Mouse (Mus musculus) liver, embryonic 15.5 days (tissue): ENCODE results near the gene Syt16. TPM values are rescaled to one million over a fixed set of nuclear protein-coding genes. Genes with fewer than 3 reads are reported as not detected.

Experiments used
- ATAC-seq: fragments of 200-750 bp; cut with Nextera tagmentation; 2 replicates; pipeline ENCODE4 v1.8.0; 2017; ENCODE audit warnings: moderate number of reproducible peaks, mild to moderate bottlenecking, moderate library complexity; ENCODE audit not compliant: insufficient read depth
- H3K27ac ChIP-seq: fragments of 300-500 bp; sonication (generic); replicated peaks from 2 replicates; pipeline ENCODE4 v1.5.1; 2015; ENCODE audit warnings: mild to moderate bottlenecking, inconsistent platforms
- H3K27me3 ChIP-seq: fragments of 300-500 bp; sonication (generic); 2 replicates; pipeline ENCODE4 v1.6.1; 2015; ENCODE audit warnings: mild to moderate bottlenecking, inconsistent platforms
- H3K36me3 ChIP-seq: fragments of 300-500 bp; sonication (generic); replicated peaks from 2 replicates; pipeline ENCODE4 v1.6.1; 2015; ENCODE audit warnings: moderate library complexity, mild to moderate bottlenecking, inconsistent platforms
- H3K4me1 ChIP-seq: fragments of 300-500 bp; sonication (generic); replicated peaks from 2 replicates; pipeline ENCODE4 v1.6.1; 2015; ENCODE audit warnings: inconsistent platforms
- H3K4me2 ChIP-seq: fragments of 300-500 bp; sonication (generic); 2 replicates; pipeline ENCODE4 v1.6.1; 2015; ENCODE audit warnings: moderate library complexity, mild to moderate bottlenecking, inconsistent platforms
- H3K4me3 ChIP-seq: fragments of 300-500 bp; sonication (generic); replicated peaks from 2 replicates; pipeline ENCODE4 v1.5.1; 2015; ENCODE audit warnings: mild to moderate bottlenecking, inconsistent platforms
- H3K9ac ChIP-seq: fragments of 300-500 bp; sonication (generic); 2 replicates; pipeline ENCODE4 v1.6.1; 2015; ENCODE audit warnings: moderate library complexity, mild to moderate bottlenecking, inconsistent platforms
- H3K9me3 ChIP-seq: fragments of 300-500 bp; sonication (generic); replicated peaks from 2 replicates; pipeline ENCODE4 v1.6.1; 2016; ENCODE audit warnings: inconsistent platforms
- WGBS: fragments of 180-500 bp; shearing (Covaris S2); methylation state at CpG from one replicate; pipeline ENCODE4 v1.1.7; 2015; ENCODE audit warnings: mixed read lengths; ENCODE audit not compliant: insufficient replicate concordance; 5-methylcytosine and 5-hydroxymethylcytosine counted together
- polyA plus RNA-seq: library from polyadenylated mRNA; unstranded; fragments of >200 nt; fragmentation: Nextera tagmentation; extraction: Ambion mirVana; gene quantifications from 2 replicates; pipeline ENCODE4 v1.2.1, GENCODE M21; 2015

Gene Syt16
- polyA plus RNA-seq, 1 experiment from 2014 or later = 0.23 TPM

DNA sequence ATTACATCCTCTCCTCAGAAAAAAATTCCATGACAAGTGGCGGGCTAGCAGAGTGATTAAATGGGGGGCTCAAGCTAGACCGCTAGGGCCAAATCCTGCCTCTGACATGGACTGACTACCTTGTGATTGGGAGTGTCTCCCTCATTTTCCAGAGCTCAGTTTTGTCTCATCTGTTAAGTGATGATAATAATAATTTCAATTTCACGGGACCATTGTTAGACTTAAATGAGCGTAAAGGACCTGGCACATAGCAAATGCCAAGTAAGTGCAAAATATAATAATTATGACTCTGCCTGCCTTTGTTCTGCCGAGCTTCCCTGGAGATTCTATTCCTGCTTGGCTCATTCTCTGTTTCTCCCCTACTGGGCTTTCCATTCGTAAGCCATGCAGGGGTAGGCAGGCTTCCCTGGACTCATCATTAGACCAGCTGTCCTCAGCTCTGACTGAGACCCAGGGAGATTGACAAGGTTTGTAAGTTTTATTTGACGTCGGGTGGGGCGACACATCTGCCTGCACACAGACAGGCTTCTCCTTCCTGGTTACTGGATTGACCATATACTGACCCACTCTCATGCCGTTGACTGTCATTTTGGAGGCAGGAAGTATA, 112.1 kb downstream of the Syt16 start:
- no peak overlapping the region for H3K9ac ChIP-seq
- no peak overlapping the region for H3K27ac ChIP-seq
- no peaks in the 10 kb centered on the region for H3K9me3 ChIP-seq
- H3K36me3 ChIP-seq = no peaks in the 10 kb centered on the region
- no peak for ATAC-seq
- 65% methylated on average over 10 of the region's 10 CpGs for WGBS
- H3K4me1 ChIP-seq = no peaks in the 10 kb centered on the region
- H3K27me3 ChIP-seq = no peaks in the 10 kb centered on the region
- H3K4me3 ChIP-seq = no peak overlapping the region
- H3K4me2 ChIP-seq = no peak overlapping the region

DNA sequence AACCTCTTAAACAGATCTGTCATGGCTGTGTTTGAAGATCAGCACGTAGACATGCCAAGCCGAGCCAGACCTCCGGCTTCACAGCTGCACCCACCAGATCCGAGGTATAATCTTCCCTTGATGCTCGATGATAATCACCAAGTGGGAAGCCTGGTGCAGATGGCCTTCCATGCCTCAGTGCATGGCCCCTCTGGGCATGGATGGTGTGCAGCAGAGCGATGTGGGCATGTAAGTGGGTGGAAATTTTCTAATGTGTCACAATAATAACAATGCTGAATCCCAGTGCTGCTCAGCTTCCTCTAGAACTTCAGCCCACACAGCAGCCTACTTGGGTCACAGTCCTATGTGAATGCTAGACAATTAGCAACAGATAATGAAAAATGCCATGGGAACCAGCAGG, 119.4 kb downstream of the Syt16 start:
- no peak for ATAC-seq
- H3K27me3 ChIP-seq = no peaks in the 10 kb centered on the region
- 62% methylated on average over 6 of the region's 6 CpGs for WGBS

DNA sequence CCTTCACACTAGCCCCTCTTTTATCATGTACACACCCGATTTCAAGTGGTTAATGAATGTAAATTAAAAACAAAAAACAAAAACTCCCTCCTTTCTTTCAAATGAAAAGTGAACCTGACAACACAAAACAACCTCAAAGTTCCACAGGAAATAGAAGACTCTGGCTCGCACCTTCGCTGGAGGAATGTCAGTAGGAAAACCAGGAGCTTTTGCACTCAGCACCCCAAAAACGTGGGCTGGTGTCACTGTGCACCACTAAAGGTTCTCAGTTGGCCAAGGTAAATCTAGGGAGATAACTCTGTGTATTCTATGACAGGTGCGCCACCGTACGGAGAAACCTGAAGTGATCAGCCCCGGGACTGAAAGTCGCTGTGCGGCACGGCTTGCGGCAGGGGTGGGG, 128.3 kb downstream of the Syt16 start:
- no peaks in the 10 kb centered on the region for H3K27me3 ChIP-seq
- no peak overlapping the region for H3K4me2 ChIP-seq
- no peaks in the 10 kb centered on the region for H3K9me3 ChIP-seq
- no peaks in the 10 kb centered on the region for H3K4me1 ChIP-seq
- no peak for ATAC-seq
- no peak overlapping the region for H3K27ac ChIP-seq
- no peak overlapping the region for H3K4me3 ChIP-seq
- WGBS = 66% methylated on average over 12 of the region's 12 CpGs
- no peaks in the 10 kb centered on the region for H3K36me3 ChIP-seq
- no peak overlapping the region for H3K9ac ChIP-seq

More for the DNA sequence above, 119.4 kb downstream of the Syt16 start:
- no peak overlapping the region for H3K4me3 ChIP-seq
- no peak overlapping the region for H3K4me2 ChIP-seq
- H3K27ac ChIP-seq = no peak overlapping the region
- H3K9me3 ChIP-seq = no peaks in the 10 kb centered on the region
- H3K4me1 ChIP-seq = no peaks in the 10 kb centered on the region
- no peaks in the 10 kb centered on the region for H3K36me3 ChIP-seq
- no peak overlapping the region for H3K9ac ChIP-seq

DNA sequence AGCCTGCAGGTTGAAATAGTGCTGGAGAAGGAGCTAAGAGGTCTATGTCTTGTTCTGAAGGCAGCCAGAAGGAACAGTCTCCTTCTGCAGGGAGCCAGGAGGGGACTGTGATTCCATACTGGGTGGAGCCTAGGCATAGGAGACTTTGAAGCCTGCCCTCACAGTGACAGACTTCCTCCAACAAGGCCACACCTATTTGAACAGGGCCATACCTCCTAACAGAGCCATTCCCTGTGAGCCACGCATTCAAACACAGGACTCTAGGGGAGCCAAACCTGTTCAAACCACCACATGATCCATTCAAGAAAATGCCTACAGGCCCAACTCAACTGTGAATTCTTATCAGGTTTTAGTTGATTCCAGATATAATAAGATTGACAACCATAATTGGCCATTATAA, 130.8 kb downstream of the Syt16 start:
- Histone ChIP-seq H3K4me1 (no peaks in the 10 kb centered on the region), H3K4me2 (no peak overlapping the region), H3K27ac (no peak overlapping the region), H3K4me3 (no peak overlapping the region), H3K36me3 (no peaks in the 10 kb centered on the region), H3K9ac (no peak overlapping the region), H3K27me3 (no peaks in the 10 kb centered on the region), H3K9me3 (no peaks in the 10 kb centered on the region)
- ATAC-seq = no peak
- WGBS = 48% methylated on average over 1 of the region's 1 CpGs

DNA sequence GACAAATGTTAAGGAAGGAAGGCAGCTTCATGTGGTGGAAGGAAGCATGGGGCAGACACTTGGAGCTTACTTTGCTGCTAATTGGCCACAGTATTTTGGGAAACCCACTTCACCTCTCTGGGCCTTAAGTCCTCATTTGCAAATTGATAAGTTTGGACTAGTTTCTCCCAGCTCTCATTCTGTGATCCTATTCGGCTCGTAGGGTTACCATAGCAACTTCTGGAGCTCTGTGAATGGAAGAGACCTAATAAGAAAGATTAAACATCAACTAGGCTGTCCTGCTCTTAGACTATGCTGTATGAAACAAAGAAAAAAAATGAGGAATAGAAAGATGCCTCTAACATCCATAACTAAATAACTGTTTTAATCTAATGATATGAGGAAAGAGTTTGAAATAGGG, 134.3 kb downstream of the Syt16 start:
- Histone ChIP-seq H3K27me3 (no peaks in the 10 kb centered on the region), H3K9ac (no peak overlapping the region), H3K9me3 (no peaks in the 10 kb centered on the region), H3K4me3 (no peak overlapping the region), H3K27ac (no peak overlapping the region), H3K4me2 (no peak overlapping the region), H3K36me3 (no peaks in the 10 kb centered on the region), H3K4me1 (no peaks in the 10 kb centered on the region)
- 53% methylated on average over 2 of the region's 2 CpGs for WGBS
- ATAC-seq = no peak

DNA sequence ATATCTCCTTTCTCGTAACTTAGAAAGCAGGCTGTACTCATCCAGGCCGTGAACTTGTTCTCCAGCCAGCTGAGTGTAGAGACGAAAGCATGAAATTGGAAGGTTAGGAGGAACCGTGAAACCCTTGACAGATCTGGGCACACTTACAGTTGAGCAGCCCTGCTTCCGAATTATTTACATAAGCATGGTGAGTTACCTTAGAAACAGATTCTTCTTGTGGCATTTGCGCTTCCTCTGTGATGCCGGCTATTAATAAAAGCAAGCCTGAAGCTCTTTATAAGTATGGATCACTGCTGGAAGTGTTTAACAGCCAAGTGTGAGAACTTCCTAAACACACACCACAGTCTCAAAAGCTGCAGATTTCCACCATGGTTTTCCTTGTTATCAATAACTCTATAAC, 144.7 kb downstream of the Syt16 start:
- H3K4me2 ChIP-seq = no peak overlapping the region
- no peaks in the 10 kb centered on the region for H3K9me3 ChIP-seq
- no peaks in the 10 kb centered on the region for H3K36me3 ChIP-seq
- no peak for ATAC-seq
- no peaks in the 10 kb centered on the region for H3K27me3 ChIP-seq
- no peak overlapping the region for H3K9ac ChIP-seq
- H3K4me1 ChIP-seq = no peaks in the 10 kb centered on the region
- 65% methylated on average over 7 of the region's 7 CpGs for WGBS
- no peak overlapping the region for H3K4me3 ChIP-seq
- no peak overlapping the region for H3K27ac ChIP-seq

DNA sequence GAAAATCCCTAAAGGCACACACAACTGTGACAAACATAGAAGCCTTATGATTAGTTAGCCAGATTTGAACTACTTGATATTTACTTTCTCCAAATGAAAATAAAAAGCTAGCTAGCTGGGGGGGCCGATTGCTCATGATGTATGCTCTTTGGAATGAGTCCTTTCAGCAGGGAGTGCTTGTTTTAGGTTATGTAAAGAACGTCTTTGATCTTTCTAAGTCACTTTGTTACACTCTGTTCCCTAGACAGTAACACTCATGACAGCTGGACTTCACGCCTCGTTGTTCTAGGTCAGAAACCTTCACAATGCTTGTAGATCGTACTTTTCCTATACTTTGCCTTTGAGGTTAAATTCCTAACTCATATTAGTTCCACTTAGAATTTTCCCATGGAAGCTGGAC, 146.9 kb downstream of the Syt16 start:
- H3K4me1 ChIP-seq = no peaks in the 10 kb centered on the region
- no peak overlapping the region for H3K4me3 ChIP-seq
- H3K9me3 ChIP-seq = no peaks in the 10 kb centered on the region
- no peak overlapping the region for H3K27ac ChIP-seq
- no peaks in the 10 kb centered on the region for H3K36me3 ChIP-seq
- H3K27me3 ChIP-seq = no peaks in the 10 kb centered on the region
- WGBS = 51% methylated on average over 5 of the region's 5 CpGs
- no peak overlapping the region for H3K4me2 ChIP-seq
- no peak for ATAC-seq
- no peak overlapping the region for H3K9ac ChIP-seq

DNA sequence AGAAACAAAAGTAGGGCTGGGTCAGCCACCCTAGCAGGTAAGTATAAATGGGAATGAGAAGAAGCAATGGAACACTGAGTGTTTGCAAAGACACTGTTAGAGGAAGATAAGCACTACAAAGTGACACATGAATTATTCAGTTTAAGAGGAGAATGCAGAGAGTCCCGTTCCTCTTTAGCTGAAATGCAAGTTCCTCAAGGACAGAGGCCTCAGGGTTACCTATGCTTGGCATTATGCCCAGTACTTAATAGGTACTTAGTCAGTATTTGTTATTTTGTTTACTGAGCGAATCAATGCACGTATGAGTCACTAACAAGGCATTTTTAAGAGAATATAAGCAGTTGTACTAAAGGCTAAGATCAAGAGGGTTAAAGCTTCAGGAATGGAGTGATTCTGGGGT, 163.3 kb downstream of the Syt16 start:
- Histone ChIP-seq H3K27ac (no peak overlapping the region), H3K4me3 (no peak overlapping the region), H3K36me3 (no peaks in the 10 kb centered on the region), H3K4me2 (no peak overlapping the region), H3K9me3 (no peaks in the 10 kb centered on the region), H3K4me1 (no peaks in the 10 kb centered on the region), H3K27me3 (no peaks in the 10 kb centered on the region), H3K9ac (no peak overlapping the region)
- 59% methylated on average over 3 of the region's 3 CpGs for WGBS
- no peak for ATAC-seq

DNA sequence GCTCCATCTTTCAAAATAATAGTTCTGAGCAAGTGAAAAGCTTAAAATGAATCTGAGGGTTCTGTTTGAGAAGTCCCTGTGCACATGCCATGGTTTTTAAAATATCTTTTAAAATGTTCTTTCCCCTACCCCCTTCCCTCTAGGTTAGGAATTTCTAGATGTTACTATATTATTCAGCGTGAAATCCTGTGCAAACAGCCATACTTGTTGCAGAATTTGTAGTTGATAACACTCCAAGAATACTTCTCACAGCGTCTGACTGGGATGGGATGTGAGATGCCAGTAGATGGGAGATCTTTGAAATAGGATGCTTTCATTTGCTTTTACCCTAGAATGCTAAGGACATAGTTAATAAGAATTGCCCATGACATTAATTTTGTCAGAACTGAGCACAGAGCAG, 165.6 kb downstream of the Syt16 start:
- Histone ChIP-seq H3K4me1 (no peaks in the 10 kb centered on the region), H3K9me3 (no peaks in the 10 kb centered on the region), H3K27me3 (no peaks in the 10 kb centered on the region), H3K27ac (no peak overlapping the region), H3K4me2 (no peak overlapping the region), H3K4me3 (no peak overlapping the region), H3K9ac (no peak overlapping the region), H3K36me3 (no peaks in the 10 kb centered on the region)
- no peak for ATAC-seq
- 56% methylated on average over 2 of the region's 2 CpGs for WGBS

DNA sequence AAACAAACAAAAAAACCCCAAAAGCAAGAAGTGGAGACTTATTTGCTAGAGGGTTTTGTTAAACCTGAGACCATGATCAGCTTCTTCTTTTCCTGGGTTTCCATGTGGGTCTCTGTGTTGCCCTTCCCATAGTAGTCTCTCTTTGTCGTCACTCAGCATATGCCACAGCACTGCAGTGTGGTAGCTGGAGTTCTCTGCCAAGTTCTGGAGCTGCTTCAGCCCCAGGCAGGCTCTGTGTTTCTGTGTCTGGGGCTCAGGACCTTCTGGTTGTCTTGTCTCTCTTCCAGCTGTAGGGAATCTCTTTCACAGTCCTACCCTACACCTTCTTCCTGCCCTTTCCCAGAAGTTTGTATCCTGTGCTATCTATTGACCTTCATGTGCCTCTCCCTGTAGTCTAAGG, 173.8 kb downstream of the Syt16 start:
- H3K27ac ChIP-seq = no peak overlapping the region
- no peak for ATAC-seq
- H3K27me3 ChIP-seq = no peaks in the 10 kb centered on the region
- no peaks in the 10 kb centered on the region for H3K9me3 ChIP-seq
- H3K4me2 ChIP-seq = no peak overlapping the region
- WGBS = 61% methylated on average over 1 of the region's 1 CpGs
- no peaks in the 10 kb centered on the region for H3K36me3 ChIP-seq
- H3K4me3 ChIP-seq = no peak overlapping the region
- H3K4me1 ChIP-seq = no peaks in the 10 kb centered on the region
- no peak overlapping the region for H3K9ac ChIP-seq

DNA sequence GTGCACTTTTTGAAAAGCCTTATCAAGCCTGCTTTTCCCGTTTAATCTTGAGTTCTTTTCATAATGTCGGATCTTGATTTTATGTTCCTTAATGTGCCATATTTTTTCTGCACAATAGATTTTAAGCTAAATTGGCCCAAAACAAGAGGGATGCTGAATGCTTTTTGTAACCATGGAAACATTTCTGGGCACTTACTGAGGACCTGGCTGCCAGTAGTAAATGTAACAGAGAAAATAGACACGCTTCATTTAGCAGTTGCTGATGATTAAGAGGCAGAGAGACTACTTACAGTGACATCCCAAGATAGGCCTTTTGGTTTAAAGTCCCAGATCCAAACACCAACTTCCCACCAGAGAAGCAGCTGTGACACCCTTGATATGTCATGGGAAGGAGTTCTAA, 176.4 kb downstream of the Syt16 start:
- Histone ChIP-seq H3K9ac (no peak overlapping the region), H3K9me3 (no peaks in the 10 kb centered on the region), H3K4me1 (no peaks in the 10 kb centered on the region), H3K27me3 (no peaks in the 10 kb centered on the region), H3K36me3 (no peaks in the 10 kb centered on the region), H3K4me2 (no peak overlapping the region), H3K27ac (no peak overlapping the region), H3K4me3 (no peak overlapping the region)
- no peak for ATAC-seq
- WGBS = 55% methylated on average over 3 of the region's 3 CpGs

DNA sequence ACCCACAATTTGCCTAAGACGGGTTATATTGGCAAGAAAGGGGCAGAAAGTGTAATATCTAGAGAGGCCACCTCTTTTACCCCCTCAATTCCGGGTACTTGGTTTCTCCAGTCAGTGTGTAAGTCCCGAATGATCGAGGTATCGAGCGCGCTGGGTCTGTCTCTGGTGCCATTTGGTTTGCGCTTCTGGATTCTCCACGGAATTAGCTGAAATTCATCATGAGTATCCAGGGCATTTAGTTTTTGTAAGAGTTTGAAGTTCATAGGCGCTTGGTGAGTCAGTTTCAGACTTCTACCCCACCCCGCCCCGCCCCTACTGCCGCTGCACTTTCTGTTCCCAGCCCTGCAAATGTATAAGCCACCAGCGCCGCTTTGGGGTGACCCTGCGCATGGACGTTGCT, 187.1 kb downstream of the Syt16 start:
- H3K4me1 ChIP-seq = no peaks in the 10 kb centered on the region

More for the DNA sequence above, 187.1 kb downstream of the Syt16 start:
- no peak overlapping the region for H3K9ac ChIP-seq
- 62% methylated on average over 17 of the region's 17 CpGs for WGBS
- no peaks in the 10 kb centered on the region for H3K27me3 ChIP-seq
- no peak overlapping the region for H3K4me2 ChIP-seq
- H3K4me3 ChIP-seq = no peak overlapping the region
- no peak overlapping the region for H3K27ac ChIP-seq
- no peak for ATAC-seq
- no peaks in the 10 kb centered on the region for H3K9me3 ChIP-seq
- H3K36me3 ChIP-seq = no peaks in the 10 kb centered on the region
